Mouse (Mus musculus): ENCODE data around the gene Map6. TPM values are rescaled to one million over a fixed set of nuclear protein-coding genes. Genes with fewer than 3 reads are reported as not detected.
A peak's percentile ranks its signal among the peaks of the same experiment; 100 is the strongest.
"Not testable (repeated sequence)": the region's sequence is repeated elsewhere in the genome, so short reads cannot be mapped to it uniquely, and the experiment has no call there.

Map6 gene
- total RNA-seq, 1 experiment from 2014 or later, result 0.20 TPM

DNA sequence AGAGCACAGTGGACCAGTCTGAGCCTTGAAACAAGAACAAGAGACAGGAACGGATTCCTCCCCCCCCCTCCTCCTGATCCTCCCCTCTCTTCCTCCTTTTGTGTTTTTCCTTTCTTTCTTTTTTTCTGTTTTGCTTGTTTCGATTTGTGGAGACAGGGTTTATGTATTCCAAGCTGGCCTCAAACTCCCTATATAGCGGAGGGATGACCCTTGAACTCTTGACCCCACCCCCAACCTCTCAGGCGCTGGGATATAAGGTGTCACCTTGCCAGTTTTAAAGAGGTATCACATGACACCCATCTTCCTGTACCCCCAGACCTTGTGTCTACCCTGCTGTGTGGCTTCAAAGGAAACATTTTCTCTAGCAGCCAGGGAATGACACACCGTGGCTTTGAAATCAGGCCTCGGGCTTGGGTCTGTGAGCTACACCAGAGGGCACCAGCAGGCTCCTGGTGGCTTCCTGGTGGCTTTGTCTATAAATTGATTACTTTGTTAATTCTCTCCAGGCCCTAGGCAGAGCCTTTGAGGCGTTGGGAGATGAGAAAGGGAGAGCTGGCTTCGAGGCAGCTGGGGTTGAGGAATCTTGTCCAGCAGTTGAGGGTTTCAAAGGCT lies 93.7 kb downstream of the Map6 start:
- ATAC-seq (replicated peaks in 1 of 2; ENCODE audit: insufficient read depth in 1 of 2, low FRiP score in 2 of 2, low TSS enrichment in 1 of 2, low read depth in 1 of 2, poor library complexity in 2 of 2, severe bottlenecking in 2 of 2), result no peak

- no peak for ATAC-seq (replicated peaks in 1 of 2; ENCODE audit: insufficient read depth in 1 of 2, low FRiP score in 2 of 2, low TSS enrichment in 1 of 2, low read depth in 1 of 2, poor library complexity in 2 of 2, severe bottlenecking in 2 of 2)
Measured at GRCm38 (mm10) chr7:99362137-99362536, 94.9 kb downstream of the Map6 start.

- ATAC-seq (replicated peaks in 1 of 2; ENCODE audit: insufficient read depth in 1 of 2, low FRiP score in 2 of 2, low TSS enrichment in 1 of 2, low read depth in 1 of 2, poor library complexity in 2 of 2, severe bottlenecking in 2 of 2), result peak; percentile 63 to 81
Measured at GRCm38 (mm10) chr7:99365069-99365468, 97.8 kb downstream of the Map6 start.

- ATAC-seq (replicated peaks in 1 of 2; ENCODE audit: insufficient read depth in 1 of 2, low FRiP score in 2 of 2, low TSS enrichment in 1 of 2, low read depth in 1 of 2, poor library complexity in 2 of 2, severe bottlenecking in 2 of 2), result no peak
Measured at GRCm38 (mm10) chr7:99366716-99367115, 99.5 kb downstream of the Map6 start.

- ATAC-seq (replicated peaks in 1 of 2; ENCODE audit: insufficient read depth in 1 of 2, low FRiP score in 2 of 2, low TSS enrichment in 1 of 2, low read depth in 1 of 2, poor library complexity in 2 of 2, severe bottlenecking in 2 of 2), result not testable (repeated sequence)
Measured at GRCm38 (mm10) chr7:99374325-99374724, 107.1 kb downstream of the Map6 start.

DNA sequence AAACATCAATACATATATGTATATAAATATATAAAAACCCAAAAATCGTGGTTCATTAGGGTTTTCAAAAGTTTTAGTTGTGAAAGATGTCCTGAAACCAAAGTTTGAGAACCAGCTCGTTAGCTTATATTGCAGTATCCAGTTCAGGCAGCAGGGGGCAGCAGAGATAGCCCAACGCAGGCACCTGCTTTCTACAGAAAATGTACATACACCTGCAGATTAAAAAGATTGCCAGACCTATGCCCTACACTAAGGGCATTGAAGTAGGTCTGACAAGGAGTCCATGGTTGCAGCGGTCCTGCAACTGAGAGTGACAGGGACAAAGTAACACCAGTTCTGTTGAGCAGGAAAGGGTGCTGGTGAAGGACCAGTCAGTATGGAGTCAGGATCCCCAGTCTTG lies 108.2 kb downstream of the Map6 start:
- peak; percentile 22 to 47; a peak in 2 of 4 replicates for ATAC-seq (replicated peaks in 1 of 2; ENCODE audit: insufficient read depth in 1 of 2, low FRiP score in 2 of 2, low TSS enrichment in 1 of 2, low read depth in 1 of 2, poor library complexity in 2 of 2, severe bottlenecking in 2 of 2)

DNA sequence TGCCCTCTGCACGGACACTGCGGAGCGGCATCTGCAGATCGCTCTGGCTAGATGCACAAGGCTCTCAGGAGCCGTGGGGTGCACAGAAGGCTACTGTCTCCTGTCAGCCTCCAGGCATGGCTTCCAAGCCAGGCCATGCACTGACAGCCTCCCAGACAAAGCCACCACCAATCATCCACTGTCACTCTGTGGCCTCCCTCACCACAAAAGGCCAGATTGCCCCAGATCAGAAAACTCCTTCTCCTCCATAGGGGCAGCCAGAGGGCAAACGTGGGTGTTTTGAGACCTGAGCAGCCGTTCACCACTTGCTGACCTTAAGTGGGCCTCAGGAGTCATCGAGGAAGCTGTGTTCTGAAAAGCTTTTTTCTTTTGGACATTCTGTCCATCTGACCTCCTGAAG lies 111.6 kb downstream of the Map6 start:
- no peak for ATAC-seq (replicated peaks in 1 of 2; ENCODE audit: insufficient read depth in 1 of 2, low FRiP score in 2 of 2, low TSS enrichment in 1 of 2, low read depth in 1 of 2, poor library complexity in 2 of 2, severe bottlenecking in 2 of 2)

- ATAC-seq (replicated peaks in 1 of 2; ENCODE audit: insufficient read depth in 1 of 2, low FRiP score in 2 of 2, low TSS enrichment in 1 of 2, low read depth in 1 of 2, poor library complexity in 2 of 2, severe bottlenecking in 2 of 2), result peak; percentile 23 to 44; a peak in 3 of 4 replicates
Measured at GRCm38 (mm10) chr7:99380491-99381213, 113.4 kb downstream of the Map6 start.

- peak; percentile 87 to 90 for ATAC-seq (replicated peaks in 1 of 2; ENCODE audit: insufficient read depth in 1 of 2, low FRiP score in 2 of 2, low TSS enrichment in 1 of 2, low read depth in 1 of 2, poor library complexity in 2 of 2, severe bottlenecking in 2 of 2)
Measured at GRCm38 (mm10) chr7:99381214-99382087, 114.2 kb downstream of the Map6 start, which contains the start of gene Gdpd5. Gene Gdpd5 (plus strand): TSS chr7:99381414.

DNA sequence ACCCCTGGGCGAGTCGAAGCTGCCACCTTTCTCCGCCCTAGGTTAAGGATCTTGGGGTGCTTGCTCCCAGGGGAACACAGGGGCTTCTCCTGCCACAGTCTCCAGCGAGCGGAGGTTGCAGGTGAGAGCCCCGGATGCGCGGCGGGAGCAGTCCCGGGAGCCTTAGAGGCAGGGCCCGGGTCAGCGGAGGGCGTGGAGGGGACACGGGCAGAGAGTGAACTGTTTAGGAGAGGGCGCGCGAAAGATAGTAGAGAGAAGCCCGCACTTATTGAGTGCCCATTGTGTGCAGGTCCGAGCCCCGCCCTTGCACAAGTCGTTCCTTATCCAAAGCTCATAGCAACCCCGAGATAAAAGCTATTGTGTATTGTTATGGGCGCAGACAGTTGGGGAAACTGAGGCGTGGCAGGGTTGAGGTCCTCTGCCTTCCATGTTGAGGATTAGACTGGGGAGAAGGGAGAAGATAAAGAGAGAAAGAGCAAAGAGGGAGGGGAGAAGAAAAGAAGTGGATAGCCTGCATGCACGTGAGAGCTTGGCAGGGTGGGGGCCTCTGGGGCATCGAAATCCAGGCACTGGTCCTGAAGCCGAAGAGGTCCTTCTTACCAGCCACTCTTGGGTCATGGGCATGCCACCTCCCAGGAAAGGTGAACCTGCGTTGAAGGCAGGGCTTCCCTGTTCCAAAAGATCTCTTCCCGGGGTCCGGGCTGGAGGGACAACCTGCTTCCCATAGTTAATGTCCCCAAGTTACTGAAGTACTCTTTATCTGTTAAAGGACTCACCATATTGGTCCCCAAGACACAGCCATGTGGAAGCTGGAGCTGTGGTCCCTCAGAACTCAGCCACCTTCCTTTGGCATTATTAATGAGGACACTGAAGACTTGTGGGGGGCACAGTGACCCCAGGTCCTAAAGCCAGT lies 115.1 kb downstream of the Map6 start:
- ATAC-seq (replicated peaks in 1 of 2; ENCODE audit: insufficient read depth in 1 of 2, low FRiP score in 2 of 2, low TSS enrichment in 1 of 2, low read depth in 1 of 2, poor library complexity in 2 of 2, severe bottlenecking in 2 of 2), result no peak

GRCm38 (mm10) chr7:99383246-99383645 lies 116.0 kb downstream of the Map6 start:
- no peak for ATAC-seq (replicated peaks in 1 of 2; ENCODE audit: insufficient read depth in 1 of 2, low FRiP score in 2 of 2, low TSS enrichment in 1 of 2, low read depth in 1 of 2, poor library complexity in 2 of 2, severe bottlenecking in 2 of 2)

- ATAC-seq (replicated peaks in 1 of 2; ENCODE audit: insufficient read depth in 1 of 2, low FRiP score in 2 of 2, low TSS enrichment in 1 of 2, low read depth in 1 of 2, poor library complexity in 2 of 2, severe bottlenecking in 2 of 2), result no peak
Measured at GRCm38 (mm10) chr7:99384101-99384611, 116.9 kb downstream of the Map6 start.

DNA sequence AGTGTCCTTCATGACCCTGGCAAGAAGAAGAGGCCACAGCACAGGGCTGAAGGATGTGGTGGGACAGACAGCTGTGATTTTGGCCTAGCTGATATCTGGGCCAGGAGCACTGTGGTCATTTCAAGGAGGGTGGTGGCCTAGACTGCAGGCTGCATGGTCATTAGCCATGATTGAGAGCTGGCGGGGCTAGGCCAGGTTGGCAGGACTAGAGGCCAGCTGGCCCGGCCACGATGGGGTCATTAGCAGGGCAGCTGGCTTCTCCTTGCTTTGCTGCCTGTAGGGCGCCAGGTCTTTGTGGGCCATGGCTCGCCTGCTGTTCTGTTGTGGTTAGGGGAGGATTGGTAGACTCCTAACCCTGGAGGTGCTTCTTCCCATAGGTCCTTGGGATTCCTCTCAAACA lies 118.8 kb downstream of the Map6 start:
- ATAC-seq (replicated peaks in 1 of 2; ENCODE audit: insufficient read depth in 1 of 2, low FRiP score in 2 of 2, low TSS enrichment in 1 of 2, low read depth in 1 of 2, poor library complexity in 2 of 2, severe bottlenecking in 2 of 2), result no peak

Other genes starting within 250 kb of the Map6 start
- 34.4 and 39.3 TPM in 2 replicates for gene Uvrag, start 126.3 kb upstream of the Map6 start, total RNA-seq (2017)
- 0.69 and 5.9 TPM in 2 replicates for gene Dgat2, start 84.7 kb upstream of the Map6 start, total RNA-seq (2017)
- 0.84 and 3.6 TPM in 2 replicates for gene Mogat2, start 28.8 kb upstream of the Map6 start, total RNA-seq (2017)
- 3.1 and 5.0 TPM in 2 replicates for gene Serpinh1, start 85.8 kb downstream of the Map6 start, total RNA-seq (2017)
- gene Gdpd5, start 114.0 kb downstream of the Map6 start, total RNA-seq (2017), result 0.15 and 0.25 TPM in 2 replicates
- 3.4 TPM in 1 of 2 replicates, not detected in the other for gene Klhl35, start 198.6 kb downstream of the Map6 start, total RNA-seq (2017)
- gene Rps3, start 216.3 kb downstream of the Map6 start, total RNA-seq (2017), result 2,540 and 2,778 TPM in 2 replicates